Mouse (Mus musculus) midbrain, embryonic 11.5 days (tissue): ENCODE measurements at regions not wholly inside any gene's neighbourhood (a gene's known extent, or its start where the extent isn't known, plus 50 kb on each side); places are given as distances from the start of the nearest gene placed in this dataset.

Experiments
- ATAC-seq: fragments of 200-750 bp; cut with Nextera tagmentation; 2 replicates; pipeline ENCODE4 v1.8.0; 2017; ENCODE audit warnings: moderate TSS enrichment, moderate library complexity; ENCODE audit not compliant: low FRiP score
- DNase-seq: peaks from one replicate; pipeline ENCODE4 v3.0.0; 2015; ENCODE audit warnings: low spot score; ENCODE audit errors: missing footprints
- H3K27ac ChIP-seq: fragments of 300-500 bp; sonication (generic); 2 replicates; pipeline ENCODE4 v1.5.1; 2014; ENCODE audit warnings: low read depth, low read length
- H3K27me3 ChIP-seq: fragments of 300-500 bp; sonication (generic); 2 replicates; pipeline ENCODE4 v1.6.1; 2014; ENCODE audit warnings: mild to moderate bottlenecking, low read length, moderate library complexity, mixed read lengths; ENCODE audit not compliant: control insufficient read depth, insufficient read depth
- H3K36me3 ChIP-seq: fragments of 300-500 bp; sonication (generic); 2 replicates; pipeline ENCODE4 v1.6.1; 2014; ENCODE audit warnings: mild to moderate bottlenecking, low read length, moderate library complexity, mixed read lengths; ENCODE audit not compliant: control insufficient read depth, insufficient read depth
- H3K4me1 ChIP-seq: fragments of 300-500 bp; sonication (generic); 2 replicates; pipeline ENCODE4 v1.6.1; 2014; ENCODE audit warnings: low read length; ENCODE audit not compliant: control insufficient read depth, insufficient read depth
- H3K4me2 ChIP-seq: fragments of 300-500 bp; sonication (generic); 2 replicates; pipeline ENCODE4 v1.6.1; 2014; ENCODE audit warnings: mild to moderate bottlenecking, moderate library complexity
- H3K4me3 ChIP-seq: fragments of 300-500 bp; sonication (generic); 2 replicates; pipeline ENCODE4 v1.5.1; 2014; ENCODE audit warnings: low read depth, low read length
- H3K9ac ChIP-seq: fragments of 300-500 bp; sonication (generic); 2 replicates; pipeline ENCODE4 v1.6.1; 2014; ENCODE audit warnings: low read length
- H3K9me3 ChIP-seq: fragments of 300-500 bp; sonication (generic); 2 replicates; pipeline ENCODE4 v1.6.1; 2016; ENCODE audit warnings: low read length; ENCODE audit not compliant: control insufficient read depth
- WGBS: fragments of 180-500 bp; shearing (Covaris S2); extraction: QIAGEN DNeasy Blood & Tissue Kit; methylation state at CpG from one replicate; pipeline ENCODE4 v1.1.7; 2014; 5-methylcytosine and 5-hydroxymethylcytosine counted together

GRCm38 (mm10) chr3:52831986-52832385 is 185.1 kb downstream of the Cog6 start:
- Histone ChIP-seq H3K4me1 (peaks cover 4% of the 10 kb centered on the region; the same call in 1 of the 2 replicates), H3K9me3 (no peaks in the 10 kb centered on the region), H3K27ac (no peak overlapping the region), H3K4me2 (no peak overlapping the region), H3K36me3 (no peaks in the 10 kb centered on the region), H3K4me3 (no peak overlapping the region), H3K9ac (no peak overlapping the region), H3K27me3 (no peaks in the 10 kb centered on the region)
- DNase-seq: no peak
- 87% methylated on average over 1 of the region's 1 CpGs for WGBS
- ATAC-seq: no peak

- H3K27ac ChIP-seq: no peak overlapping the region
- H3K4me3 ChIP-seq: no peak overlapping the region
- no peaks in the 10 kb centered on the region for H3K36me3 ChIP-seq
- no peak overlapping the region for H3K4me2 ChIP-seq
- ATAC-seq (no peak), DNase-seq (no peak)
- 95% methylated on average over 3 of the region's 3 CpGs for WGBS
- H3K9me3 ChIP-seq: no peaks in the 10 kb centered on the region
- H3K4me1 ChIP-seq: no peaks in the 10 kb centered on the region
- H3K27me3 ChIP-seq: no peaks in the 10 kb centered on the region
- no peak overlapping the region for H3K9ac ChIP-seq
Measured at GRCm38 (mm10) chr3:52830101-52830500, 186.9 kb downstream of the Cog6 start.

- H3K4me2 ChIP-seq: no peak overlapping the region
- no peak overlapping the region for H3K9ac ChIP-seq
- H3K27ac ChIP-seq: no peak overlapping the region
- H3K36me3 ChIP-seq: no peaks in the 10 kb centered on the region
- DNase-seq: no peak
- no peaks in the 10 kb centered on the region for H3K9me3 ChIP-seq
- no peak overlapping the region for H3K4me3 ChIP-seq
- 95% methylated on average over 6 of the region's 6 CpGs for WGBS
- H3K27me3 ChIP-seq: no peaks in the 10 kb centered on the region
- no peaks in the 10 kb centered on the region for H3K4me1 ChIP-seq
- no peak for ATAC-seq
Measured at GRCm38 (mm10) chr3:52829069-52829468, 188.0 kb downstream of the Cog6 start.

- Histone ChIP-seq H3K4me3 (no peak overlapping the region), H3K4me2 (no peak overlapping the region), H3K27me3 (no peaks in the 10 kb centered on the region), H3K9ac (no peak overlapping the region), H3K4me1 (no peaks in the 10 kb centered on the region), H3K27ac (no peak overlapping the region), H3K36me3 (no peaks in the 10 kb centered on the region), H3K9me3 (no peaks in the 10 kb centered on the region)
- 70% methylated on average over 4 of the region's 4 CpGs for WGBS
- DNase-seq: no peak
- ATAC-seq: no peak
Measured at GRCm38 (mm10) chr3:52828473-52828872, 188.6 kb downstream of the Cog6 start.

- H3K27me3 ChIP-seq: no peaks in the 10 kb centered on the region
- ATAC-seq: no peak
- 68% methylated on average over 5 of the region's 5 CpGs for WGBS
Measured at GRCm38 (mm10) chr3:52822848-52823247, 194.2 kb downstream of the Cog6 start.

GRCm38 (mm10) chr3:52821450-52821849 is 195.6 kb downstream of the Cog6 start:
- Histone ChIP-seq H3K4me1 (no peaks in the 10 kb centered on the region; the same call in 1 of the 2 replicates), H3K9me3 (no peaks in the 10 kb centered on the region), H3K4me2 (no peak overlapping the region), H3K36me3 (no peaks in the 10 kb centered on the region), H3K27me3 (no peaks in the 10 kb centered on the region), H3K4me3 (no peak overlapping the region), H3K27ac (no peak overlapping the region), H3K9ac (no peak overlapping the region)
- WGBS: 45% methylated on average over 5 of the region's 5 CpGs
- ATAC-seq: no peak
- DNase-seq: no peak

More at GRCm38 (mm10) chr3:52822848-52823247, 194.2 kb downstream of the Cog6 start:
- Histone ChIP-seq H3K9ac (no peak overlapping the region), H3K4me3 (no peak overlapping the region), H3K36me3 (no peaks in the 10 kb centered on the region), H3K27ac (no peak overlapping the region), H3K4me1 (no peaks in the 10 kb centered on the region; the same call in 1 of the 2 replicates), H3K9me3 (no peaks in the 10 kb centered on the region), H3K4me2 (no peak overlapping the region)
- DNase-seq: no peak

GRCm38 (mm10) chr3:52818401-52818800 is 198.6 kb downstream of the Cog6 start:
- H3K36me3 ChIP-seq: no peaks in the 10 kb centered on the region
- no peak for DNase-seq
- no peak overlapping the region for H3K9ac ChIP-seq
- peaks cover 2% of the 10 kb centered on the region for H3K4me1 ChIP-seq
- H3K9me3 ChIP-seq: no peaks in the 10 kb centered on the region
- H3K27me3 ChIP-seq: no peaks in the 10 kb centered on the region
- no peak for ATAC-seq
- H3K27ac ChIP-seq: no peak overlapping the region
- 88% methylated on average over 4 of the region's 4 CpGs for WGBS
- no peak overlapping the region for H3K4me3 ChIP-seq
- no peak overlapping the region for H3K4me2 ChIP-seq

- Histone ChIP-seq H3K9ac (no peak overlapping the region), H3K9me3 (no peaks in the 10 kb centered on the region), H3K4me1 (peaks cover 2% of the 10 kb centered on the region), H3K4me2 (no peak overlapping the region), H3K36me3 (no peaks in the 10 kb centered on the region), H3K27ac (no peak overlapping the region), H3K27me3 (no peaks in the 10 kb centered on the region), H3K4me3 (no peak overlapping the region)
- ATAC-seq: no peak
- DNase-seq: no peak
- 81% methylated on average over 6 of the region's 6 CpGs for WGBS
Measured at GRCm38 (mm10) chr3:52817416-52817815, 199.6 kb downstream of the Cog6 start.

- H3K9ac ChIP-seq: no peak overlapping the region
- H3K4me1 ChIP-seq: peaks cover 2% of the 10 kb centered on the region; the same call in 1 of the 2 replicates
- H3K27ac ChIP-seq: no peak overlapping the region
- no peaks in the 10 kb centered on the region for H3K36me3 ChIP-seq
- WGBS: 44% methylated on average over 7 of the region's 7 CpGs
- no peaks in the 10 kb centered on the region for H3K9me3 ChIP-seq
- no peaks in the 10 kb centered on the region for H3K27me3 ChIP-seq
- DNase-seq: no peak
- no peak overlapping the region for H3K4me3 ChIP-seq
- ATAC-seq: 0 out of 2 replicates have a peak, but pooled peaks have one; percentile 61
- H3K4me2 ChIP-seq: no peak overlapping the region
Measured at GRCm38 (mm10) chr3:52815497-52815896, 201.5 kb downstream of the Cog6 start.

- no peak overlapping the region for H3K27ac ChIP-seq
- H3K4me3 ChIP-seq: no peak overlapping the region
- ATAC-seq (no peak), DNase-seq (no peak)
- no peaks in the 10 kb centered on the region for H3K4me1 ChIP-seq
- no peaks in the 10 kb centered on the region for H3K9me3 ChIP-seq
- WGBS: 90% methylated on average over 5 of the region's 5 CpGs
- no peak overlapping the region for H3K9ac ChIP-seq
- H3K36me3 ChIP-seq: no peaks in the 10 kb centered on the region
- H3K4me2 ChIP-seq: no peak overlapping the region
- H3K27me3 ChIP-seq: no peaks in the 10 kb centered on the region
Measured at GRCm38 (mm10) chr3:52802324-52802723, 214.7 kb downstream of the Cog6 start.
